Mouse (Mus musculus) heart, postnatal 14 days (tissue): ENCODE results near the gene Mrpl36. TPM values are rescaled to one million over a fixed set of nuclear protein-coding genes. Genes with fewer than 3 reads are reported as not detected.

Experiments used
- DNase-seq, 2 experiments: peaks; one replicate each; pipeline ENCODE4 v3.0.0; 2021 to 2022
- intact Hi-C: fragments of 180-260 bp; cut with DNase I; formaldehyde crosslinking; loops from one replicate; pipeline ENCODE4 v1.15.1; 2025
- long read RNA-seq, 2 experiments: library from polyadenylated mRNA; stranded (forward); transcript quantifications; one replicate each; pipeline ENCODE4 v2.0.0; 2021
- total RNA-seq, 2 experiments: library from RNA; stranded (reverse); gene quantifications; 2 replicates each; pipeline ENCODE4 v1.2.3; 2021

Gene Mrpl36
- 10 to 100 TPM; 41.8 to 42.8 TPM for total RNA-seq
- long read RNA-seq, experiment 1, transcript Mrpl36-201 (2 exons, 923 nt) = major isoform, 59 of 61 reads
- long read RNA-seq, experiment 1, partial matches to known transcripts = 0 of 61 reads
- long read RNA-seq, experiment 1, other reads (novel, unspliced or antisense) = 1 of 61 reads
- long read RNA-seq, experiment 2, transcript Mrpl36-201 (2 exons, 923 nt) = major isoform, 27 of 33 reads
- long read RNA-seq, experiment 2, partial matches to known transcripts = 0 of 33 reads
- long read RNA-seq, experiment 2, other reads (novel, unspliced or antisense) = 4 of 33 reads

DNA sequence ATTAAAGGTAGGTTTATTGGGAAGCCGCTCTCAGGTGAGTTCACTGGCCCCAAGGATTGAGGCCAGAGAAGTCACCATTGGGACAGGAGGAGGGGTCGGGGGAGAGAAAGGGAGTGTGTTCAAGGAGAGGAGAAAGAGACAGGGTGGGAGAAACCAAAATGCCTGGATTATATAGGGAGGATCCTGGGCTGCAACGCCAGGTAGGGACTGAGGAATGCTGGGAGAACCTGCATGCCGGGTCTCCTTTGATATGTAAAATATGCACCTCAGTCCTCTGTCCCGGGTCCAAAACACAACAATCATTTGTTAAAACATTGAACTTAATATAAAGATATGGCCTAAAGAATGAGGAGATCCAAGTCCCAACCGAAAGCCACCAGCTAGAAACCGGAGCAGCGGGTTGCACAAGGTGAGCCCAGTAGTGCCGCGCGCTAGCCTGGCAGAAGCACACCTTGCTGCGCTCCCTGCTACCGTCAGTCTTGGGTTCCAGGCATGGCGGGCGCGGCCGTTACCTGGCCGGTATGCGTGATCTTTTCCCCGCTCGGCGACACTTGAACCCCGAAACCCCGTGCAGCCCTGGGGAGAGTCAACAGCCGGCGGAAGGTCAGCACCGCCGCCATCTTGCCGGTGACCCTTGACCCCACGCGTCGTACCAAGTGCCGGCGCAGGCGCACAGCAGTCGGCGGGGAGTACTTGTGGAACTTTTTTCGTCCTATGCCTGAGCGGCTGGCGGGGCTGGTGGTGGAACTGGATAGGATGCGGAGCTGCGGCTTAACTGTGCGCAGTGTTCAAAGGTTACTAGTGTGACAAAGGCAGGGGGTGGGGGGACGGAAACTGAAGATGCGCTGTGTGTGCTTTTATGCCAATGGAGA, at the start of gene Mrpl36, which contains the start of gene Ndufs6:
TSS of gene Mrpl36 (plus strand) at position 687 of the 872 bp plus-strand sequence.
TSS of gene Ndufs6 (minus strand) at position 716 of the 872 bp plus-strand sequence.
- DNase-seq = peak; percentile 94 to 95
- intact Hi-C loops = no loop called here

DNA sequence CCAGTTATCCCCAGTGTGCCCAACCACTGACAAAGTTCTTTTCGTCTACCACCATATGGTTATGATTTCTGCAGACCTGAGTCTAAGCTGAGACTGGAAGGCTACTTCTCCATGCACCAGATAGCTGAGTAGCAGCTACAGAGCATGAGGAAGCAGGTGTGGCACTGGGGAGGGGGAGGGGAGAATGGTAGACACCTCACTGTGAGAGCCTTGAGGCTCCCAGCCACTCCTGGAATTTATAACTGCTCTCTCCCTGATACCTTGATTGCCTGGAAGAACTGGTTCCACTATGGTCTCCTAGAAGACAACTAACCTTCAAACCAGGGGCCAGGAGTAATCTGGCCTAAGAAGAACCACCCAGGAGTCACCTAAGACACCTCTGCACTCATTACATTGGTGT, 49.1 kb upstream of the Mrpl36 start:
- intact Hi-C loops = no loop called here
- DNase-seq = no peak

DNA sequence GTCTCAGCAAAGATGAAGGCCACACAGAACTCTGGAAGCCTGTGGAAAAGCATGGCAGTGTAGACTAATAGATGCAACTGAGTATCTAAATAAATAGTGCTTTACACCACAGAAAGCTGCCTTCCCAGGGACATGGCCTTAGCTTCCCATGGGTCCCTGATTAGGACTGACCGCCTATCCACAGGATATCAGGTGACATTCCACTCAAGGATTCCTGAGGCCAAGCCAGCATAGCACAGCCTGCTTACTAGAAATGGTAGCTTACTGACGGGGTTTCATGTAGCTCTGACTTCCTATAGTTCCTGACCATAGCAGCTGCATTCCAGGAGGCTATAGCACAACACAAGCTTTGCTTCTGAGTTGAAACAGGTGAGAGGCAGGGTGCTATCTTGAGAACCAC, 45.9 kb upstream of the Mrpl36 start:
- DNase-seq = no peak
- intact Hi-C loops = no loop called here

DNA sequence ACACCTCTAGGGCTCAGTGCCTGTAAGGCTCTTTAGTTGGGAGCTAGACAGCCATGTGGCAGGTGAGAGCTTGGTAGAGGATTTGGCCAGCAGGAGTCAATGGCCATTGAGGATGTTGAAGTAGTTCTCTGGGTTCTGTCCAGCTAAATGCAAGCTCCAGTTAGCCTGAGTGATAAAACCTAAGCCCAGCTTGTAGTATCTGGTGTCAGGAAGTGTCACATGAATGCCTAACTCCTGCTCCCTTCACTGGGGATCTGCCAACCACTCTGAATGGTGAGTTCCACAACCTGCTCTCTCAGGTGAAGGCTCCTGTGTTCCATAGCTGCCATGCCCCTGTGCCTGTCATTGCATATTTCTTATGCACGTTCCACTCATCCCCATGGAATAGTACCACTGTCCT, 44.8 kb upstream of the Mrpl36 start:
- DNase-seq = no peak
- intact Hi-C loops = no loop called here

DNA sequence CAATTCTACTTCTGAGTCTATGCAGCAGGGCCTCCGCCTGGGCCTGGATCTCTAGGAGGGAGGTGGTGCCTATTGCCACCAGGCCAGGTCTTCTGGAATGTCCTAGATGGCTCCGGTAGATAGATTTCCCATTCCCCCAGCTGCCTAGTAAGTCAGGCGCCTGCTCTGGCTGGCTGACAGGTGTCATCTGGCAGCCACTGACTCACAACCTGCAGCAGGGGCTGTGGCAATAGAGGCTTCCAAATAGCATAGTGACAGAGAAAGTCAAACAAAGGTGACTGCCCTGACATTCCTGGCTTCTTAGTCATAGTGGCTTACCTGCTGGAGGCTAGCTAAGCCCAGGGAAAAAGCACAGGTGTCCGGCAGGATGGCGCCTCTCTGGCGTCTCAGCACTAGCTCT, 38.1 kb upstream of the Mrpl36 start:
- intact Hi-C loops = no loop called here
- DNase-seq = peak; percentile 38 to 60

DNA sequence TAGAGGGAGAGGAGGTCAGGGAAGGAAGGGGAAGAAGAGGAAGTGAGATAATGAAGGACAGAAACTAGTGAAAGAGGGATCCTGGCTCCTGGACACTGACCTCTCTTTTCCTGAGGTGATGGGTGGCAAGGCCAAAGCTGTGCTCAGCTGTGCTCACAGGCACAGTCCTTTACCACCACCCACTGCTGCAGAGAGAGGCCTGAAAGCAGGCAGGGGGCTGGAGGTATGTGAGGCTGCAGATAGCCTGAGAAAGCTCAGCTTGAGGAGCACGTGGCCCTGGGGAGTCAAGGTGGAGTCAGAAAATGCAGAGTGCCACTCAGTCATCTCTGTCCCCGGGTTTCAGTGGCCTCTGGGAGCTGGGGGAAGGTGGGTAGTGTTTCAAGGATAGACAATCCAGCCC, 37.2 kb upstream of the Mrpl36 start:
- intact Hi-C loops = no loop called here
- no peak for DNase-seq

DNA sequence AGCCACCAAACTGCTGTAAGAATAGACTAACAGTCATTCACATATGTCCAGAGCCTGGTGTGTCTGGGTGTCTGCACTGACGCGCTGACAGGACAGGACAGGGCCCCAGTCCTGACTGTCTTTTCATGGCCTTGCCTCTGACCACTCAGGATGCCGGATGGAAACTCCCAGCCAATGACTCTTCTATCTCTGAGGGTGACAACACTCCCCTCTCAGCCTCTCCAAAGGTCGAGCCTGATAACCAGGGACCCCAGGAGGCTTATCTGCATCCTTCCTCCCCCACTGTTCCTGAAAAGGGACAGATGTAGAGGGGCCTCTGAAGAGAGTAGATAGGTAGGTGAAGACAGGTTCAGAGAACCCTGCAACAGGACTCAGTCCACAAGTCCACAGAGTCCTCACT, 29.6 kb upstream of the Mrpl36 start:
- no peak for DNase-seq
- intact Hi-C loops = no loop called here

DNA sequence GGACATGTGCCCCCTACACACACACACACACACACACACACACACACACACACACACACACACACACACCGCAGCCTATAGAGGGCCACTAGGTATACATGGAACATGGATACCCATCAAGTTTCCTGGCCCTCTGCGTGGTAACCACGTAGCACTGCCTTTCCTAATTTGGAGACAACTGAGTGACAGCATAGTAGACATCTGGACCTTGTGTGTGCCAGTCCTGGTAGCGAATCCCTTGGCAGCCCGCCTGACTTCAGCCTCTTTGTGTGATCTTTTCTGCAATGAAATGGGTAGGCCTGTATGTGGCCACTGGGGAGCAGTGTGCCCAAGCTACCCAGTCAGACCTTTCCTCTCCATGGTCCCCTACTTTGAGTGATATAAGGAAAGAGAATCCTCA, 29.0 kb upstream of the Mrpl36 start:
- intact Hi-C loops = no loop called here
- no peak for DNase-seq

DNA sequence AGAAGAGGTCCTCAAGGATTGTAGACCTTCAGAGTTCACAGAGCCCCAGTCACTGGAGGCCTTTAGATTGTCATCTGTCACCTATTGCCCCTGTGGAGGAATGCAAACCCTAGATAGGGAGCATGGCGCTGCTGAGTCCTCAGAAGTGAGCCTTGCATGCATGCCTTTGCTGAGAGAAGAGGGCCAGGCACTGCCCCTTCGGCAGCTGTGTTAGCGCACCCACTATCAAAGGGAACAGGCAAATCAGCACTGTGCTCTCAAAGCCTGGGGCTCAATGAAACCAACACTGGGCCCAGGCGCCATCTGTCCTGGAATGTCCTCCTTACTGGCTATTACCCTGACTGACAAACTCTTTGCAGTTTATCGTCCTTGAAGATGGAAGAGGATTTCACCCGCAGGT, 23.6 kb upstream of the Mrpl36 start:
- DNase-seq = no peak
- intact Hi-C loops = loop anchor here (5.0 kb wide), 1 partner anchor 47 kb away; no protein-coding TSS in a partner anchor

DNA sequence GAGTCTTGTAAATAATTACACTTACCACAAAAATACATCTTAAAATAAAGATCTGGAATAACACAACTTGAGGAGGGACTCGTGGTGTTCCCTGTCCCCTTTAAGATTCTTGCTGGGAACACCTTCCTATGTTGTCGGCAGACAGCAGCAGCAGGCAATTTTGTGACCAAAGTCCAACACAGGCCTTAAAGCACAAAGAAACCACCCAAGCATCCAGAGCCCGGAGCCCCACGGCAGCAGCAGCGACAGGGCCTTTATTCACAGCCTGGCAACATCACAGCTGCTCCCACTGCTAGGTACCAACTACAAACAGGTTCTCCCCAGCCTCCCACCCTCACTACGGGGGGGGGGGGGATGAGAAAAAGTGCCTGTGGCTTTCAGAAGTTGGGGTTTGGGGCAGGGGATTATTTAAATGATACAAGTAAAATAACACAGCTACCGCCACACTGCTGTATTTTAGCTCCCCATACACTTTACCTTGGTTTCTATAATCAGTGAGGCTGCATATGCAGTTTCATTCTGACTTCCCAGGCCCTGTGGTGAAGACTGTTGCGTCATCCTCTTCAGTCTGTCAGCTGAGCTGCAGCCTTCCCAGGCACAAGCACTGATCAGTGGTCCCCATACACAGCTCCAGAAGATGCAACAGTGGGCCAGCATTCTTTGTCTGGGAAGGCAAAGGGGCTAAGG, 22.8 kb upstream of the Mrpl36 start:
- intact Hi-C loops = loop anchor here (5.0 kb wide), 1 partner anchor 48 kb away; no protein-coding TSS in a partner anchor
- DNase-seq = no peak

DNA sequence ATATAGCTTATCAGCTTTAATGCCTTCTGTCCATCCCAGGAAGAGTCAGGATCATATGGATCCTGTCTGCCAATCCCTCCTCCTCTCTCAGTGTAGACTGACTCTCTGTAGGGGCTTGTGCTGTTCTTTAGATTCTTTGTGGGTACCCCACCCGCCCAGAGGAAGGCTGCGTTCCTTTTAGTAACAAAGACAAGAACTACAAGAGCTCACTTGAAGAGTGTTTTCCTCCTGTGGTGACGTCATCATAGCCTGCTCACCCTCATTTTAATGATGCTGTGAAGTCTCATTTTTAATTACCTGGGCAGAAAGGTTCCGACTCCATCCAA, 22.3 kb upstream of the Mrpl36 start:
- intact Hi-C loops = loop anchor here (5.0 kb wide), 1 partner anchor 49 kb away; no protein-coding TSS in a partner anchor
- no peak for DNase-seq

DNA sequence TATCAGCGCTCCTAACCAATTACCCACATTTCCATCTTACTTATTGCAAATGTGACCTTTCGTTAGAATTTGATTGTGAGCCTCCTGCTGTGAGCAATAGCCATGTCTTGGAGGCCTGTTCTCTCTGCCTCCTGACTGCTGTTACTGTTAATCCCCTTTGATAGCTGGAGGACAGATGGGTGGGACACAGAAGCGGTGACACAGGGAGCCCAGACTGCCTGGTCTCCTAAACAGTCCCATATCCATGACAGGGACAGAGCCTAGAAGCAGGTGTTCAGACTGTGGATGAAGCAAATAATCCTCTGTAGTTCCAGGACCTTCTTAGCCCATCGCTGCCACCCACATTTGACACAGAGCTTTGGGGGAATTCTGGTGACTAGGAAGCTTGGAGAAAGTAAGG, 21.9 kb upstream of the Mrpl36 start:
- intact Hi-C loops = loop anchor here (5.0 kb wide), 1 partner anchor 49 kb away; no protein-coding TSS in a partner anchor
- DNase-seq = no peak

DNA sequence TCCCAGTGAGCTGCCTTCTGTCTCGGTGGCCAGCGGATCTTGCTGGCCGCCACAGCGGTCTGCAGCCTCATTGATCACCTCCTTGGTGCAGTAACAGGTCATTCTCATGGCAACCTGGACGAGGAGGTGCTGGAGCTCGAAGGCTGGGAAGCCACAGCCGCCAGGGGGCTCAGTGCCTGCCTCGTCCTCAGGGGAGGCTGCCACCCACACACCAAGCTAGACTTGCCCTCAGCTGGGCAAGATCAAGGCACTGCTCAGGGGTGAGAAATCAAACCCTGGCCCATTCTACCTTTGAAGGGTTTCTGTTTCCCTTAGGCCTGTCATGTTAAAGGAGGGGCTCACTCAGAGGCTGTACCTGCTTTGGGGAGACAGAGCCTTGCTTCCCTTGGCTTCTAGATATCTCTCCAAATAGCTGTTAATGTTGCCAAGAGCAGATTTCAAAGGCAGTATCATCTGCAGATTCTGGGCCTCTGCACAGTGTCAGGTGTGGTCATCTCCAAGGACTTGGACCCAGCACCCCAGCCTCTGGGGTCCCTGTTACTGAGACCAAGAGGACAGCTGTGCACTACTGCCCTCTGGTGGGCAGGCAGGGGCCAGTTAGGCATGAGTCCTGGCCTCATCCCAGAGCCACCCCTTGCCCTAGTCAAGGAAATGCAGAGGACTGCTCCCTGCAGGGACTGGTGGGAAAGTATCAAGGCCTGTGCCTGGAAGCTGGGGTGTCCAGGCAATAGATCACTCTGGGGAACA, 18.0 kb upstream of the Mrpl36 start:
- DNase-seq = peak; percentile 65 to 78
- intact Hi-C loops = loop anchor here (5.0 kb wide), 1 partner anchor 42 kb away; no protein-coding TSS in a partner anchor

DNA sequence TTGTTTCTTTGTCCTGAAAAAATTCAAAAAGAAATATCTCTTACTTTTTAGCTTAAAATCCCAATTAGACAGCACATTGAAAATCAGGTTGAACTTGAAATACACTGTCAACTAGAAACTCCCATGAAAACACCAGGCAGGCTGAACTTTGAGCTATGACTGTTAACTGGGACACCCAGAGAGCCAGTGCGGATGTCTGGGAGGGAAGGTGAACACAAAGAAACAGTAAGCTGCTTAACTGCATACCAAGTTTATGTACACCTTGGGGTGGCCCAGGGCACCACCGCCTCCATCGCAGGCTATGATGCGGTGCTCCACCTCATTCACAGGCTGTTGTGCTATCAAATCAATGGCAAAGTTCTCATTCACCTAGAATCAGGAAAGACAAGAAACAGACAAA, 8.3 kb upstream of the Mrpl36 start:
- intact Hi-C loops = no loop called here

DNA sequence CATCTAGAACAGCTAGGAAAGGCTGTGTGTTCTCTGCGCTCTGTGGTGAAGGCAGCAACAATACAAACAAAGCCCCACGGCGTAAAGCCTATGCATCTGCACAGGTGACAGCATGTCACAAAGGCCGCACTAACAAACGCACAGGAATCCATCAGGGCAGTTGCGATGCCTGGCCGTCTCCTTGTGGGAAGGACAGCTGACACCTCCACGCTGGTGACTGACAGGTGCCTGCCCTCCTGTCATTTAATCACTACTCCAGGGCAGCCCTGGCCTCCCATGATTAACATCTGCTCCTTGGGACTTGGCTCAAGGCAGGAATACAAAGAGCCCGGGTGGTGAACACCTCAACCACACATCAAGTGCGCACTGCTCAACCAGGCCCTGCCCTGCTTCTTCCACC, 5.7 kb upstream of the Mrpl36 start:
- intact Hi-C loops = no loop called here

More for the DNA sequence above, 8.3 kb upstream of the Mrpl36 start:
- no peak for DNase-seq

DNA sequence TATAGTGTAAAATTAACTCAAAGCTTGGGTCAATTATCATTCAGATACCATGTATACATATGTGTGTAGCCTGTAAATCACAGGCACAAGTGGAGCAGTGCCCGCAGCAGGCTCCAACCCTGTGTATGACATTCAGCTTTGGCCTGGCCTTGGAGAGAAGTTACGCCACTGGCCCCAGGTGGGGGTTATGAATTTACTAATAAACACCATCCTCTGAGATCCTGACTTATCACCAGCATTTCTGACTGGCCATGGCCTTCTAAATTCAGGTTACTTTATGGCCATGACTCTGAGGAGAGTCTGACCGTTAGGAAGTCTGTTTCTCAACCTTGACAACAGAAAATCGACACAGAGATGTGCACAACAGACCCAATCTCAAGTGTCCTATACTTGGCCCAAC, 4.9 kb upstream of the Mrpl36 start:
- no peak for DNase-seq
- intact Hi-C loops = no loop called here

More for the DNA sequence above, 5.7 kb upstream of the Mrpl36 start:
- DNase-seq = no peak

DNA sequence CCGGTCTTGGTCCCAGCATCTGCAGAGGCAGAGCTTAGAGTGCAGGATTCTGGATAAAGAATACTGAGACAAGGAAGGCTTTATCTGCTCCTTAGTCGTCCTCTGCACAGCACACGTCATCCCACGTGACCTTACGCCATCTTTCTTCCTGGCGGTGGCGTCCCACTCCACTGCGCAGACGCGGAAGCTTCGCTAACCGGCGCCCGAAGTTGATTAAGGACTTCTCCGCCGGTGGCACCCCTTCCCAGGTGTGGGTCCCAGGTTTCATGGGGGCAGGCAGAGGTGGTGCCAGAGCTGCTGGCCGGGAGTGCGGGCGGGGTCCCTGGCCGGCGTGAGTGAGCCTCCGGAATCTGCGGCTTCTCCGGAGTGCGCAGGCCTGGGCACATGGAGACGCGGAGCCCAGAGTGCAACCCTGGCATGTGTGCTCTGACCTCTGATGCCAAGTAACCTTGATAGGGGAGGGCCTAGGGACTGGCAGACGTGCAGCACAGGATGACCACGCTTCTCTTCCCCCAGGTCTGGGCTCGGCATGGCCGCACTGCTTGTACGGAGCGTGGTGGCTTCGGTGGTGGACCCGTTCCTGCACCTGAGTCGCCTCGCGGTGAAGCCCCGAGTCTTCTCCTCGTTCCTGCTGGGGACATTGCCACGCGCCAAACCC, 2.7 kb downstream of the Mrpl36 start:
- intact Hi-C loops = loop anchor here (5.0 kb wide), 1 partner anchor 271 kb away; the partner anchor contains the start of gene Clptm1l

DNA sequence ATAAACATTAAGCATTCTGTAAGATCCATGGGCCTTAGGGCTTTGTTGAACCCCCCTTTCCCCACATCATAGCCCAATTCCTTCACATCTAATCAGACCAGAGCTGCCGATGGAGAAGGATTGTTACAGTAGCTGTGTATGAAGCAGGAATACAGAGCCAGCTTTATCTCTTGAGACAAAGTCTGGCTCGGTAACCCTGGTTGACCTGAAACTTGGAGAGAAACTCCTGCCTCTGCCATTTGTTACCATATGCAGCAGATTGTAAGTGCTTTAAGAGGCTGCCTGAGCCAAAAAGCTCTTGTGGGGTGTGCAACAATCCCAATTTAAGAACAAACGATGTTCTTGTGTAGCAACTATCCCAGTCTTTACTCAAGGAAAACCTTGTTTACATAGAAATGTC, 3.4 kb downstream of the Mrpl36 start:
- intact Hi-C loops = loop anchor here (5.0 kb wide), 1 partner anchor 271 kb away; the partner anchor contains the start of gene Clptm1l
- peak in 1 of 2 experiments; percentile 16 for DNase-seq

More for the DNA sequence above, 2.7 kb downstream of the Mrpl36 start:
- peak; percentile 88 to 94 for DNase-seq

DNA sequence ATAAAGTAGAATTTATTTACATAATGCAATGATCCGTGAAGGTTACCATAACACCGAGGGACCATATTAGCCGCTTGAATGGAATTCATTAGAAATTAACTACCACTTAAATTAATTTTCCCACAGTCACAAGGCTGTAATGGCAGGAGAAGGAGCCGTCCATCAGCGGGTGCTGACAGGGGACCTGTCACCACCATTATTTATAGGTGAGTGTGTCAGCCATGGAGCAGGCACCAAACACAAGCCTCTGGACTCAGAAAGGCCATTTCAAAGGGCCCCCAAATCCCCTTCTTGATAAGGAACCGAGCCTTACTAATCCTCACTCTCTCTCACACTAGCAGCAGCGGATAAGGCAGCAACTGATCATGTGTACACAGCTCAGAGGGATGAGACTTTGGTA, 8.4 kb downstream of the Mrpl36 start:
- intact Hi-C loops = no loop called here
- DNase-seq = peak in 1 of 2 experiments; percentile 22
